Mouse (Mus musculus) stomach, embryonic 16.5 days (tissue): ENCODE data around the gene Armc10. TPM values are rescaled to one million over a fixed set of nuclear protein-coding genes. Genes with fewer than 3 reads are reported as not detected.
A peak's percentile ranks its signal among the peaks of the same experiment; 100 is the strongest.
"Not testable (repeated sequence)": the region's sequence is repeated elsewhere in the genome, so short reads cannot be mapped to it uniquely, and the experiment has no call there.

Experiments used
- ATAC-seq: fragments of 200-750 bp; cut with Nextera tagmentation; 2 replicates; pipeline ENCODE4 v1.8.0; 2017; ENCODE audit warnings: moderate number of reproducible peaks, moderate TSS enrichment; ENCODE audit not compliant: insufficient read depth, low FRiP score
- H3K27ac ChIP-seq: fragments of 300-500 bp; sonication (generic); 2 replicates; pipeline ENCODE4 v1.5.1; 2014; ENCODE audit warnings: low read length
- H3K27me3 ChIP-seq: fragments of 300-500 bp; sonication (generic); 2 replicates; pipeline ENCODE4 v1.6.1; 2014; ENCODE audit warnings: low read length, control low read depth, mixed read lengths; ENCODE audit not compliant: control insufficient read depth, insufficient read depth
- H3K36me3 ChIP-seq: fragments of 300-500 bp; sonication (generic); 2 replicates; pipeline ENCODE4 v1.6.1; 2014; ENCODE audit warnings: low read length; ENCODE audit not compliant: control insufficient read depth, insufficient read depth
- H3K4me1 ChIP-seq: fragments of 300-500 bp; sonication (generic); 2 replicates; pipeline ENCODE4 v1.6.1; 2014; ENCODE audit warnings: low read length, control low read depth, mixed read lengths; ENCODE audit not compliant: control insufficient read depth, insufficient read depth
- H3K4me2 ChIP-seq: fragments of 300-500 bp; sonication (generic); 2 replicates; pipeline ENCODE4 v1.6.1; 2014; ENCODE audit warnings: low read depth, low read length, mixed read lengths
- H3K4me3 ChIP-seq: fragments of 300-500 bp; sonication (generic); replicated peaks from 2 replicates; pipeline ENCODE4 v1.5.1; 2014; ENCODE audit warnings: mild to moderate bottlenecking, low read length
- H3K9ac ChIP-seq: fragments of 300-500 bp; sonication (generic); 2 replicates; pipeline ENCODE4 v1.6.1; 2014; ENCODE audit warnings: low read length
- H3K9me3 ChIP-seq: fragments of 300-500 bp; sonication (generic); replicated peaks from 2 replicates; pipeline ENCODE4 v1.6.1; 2016; ENCODE audit warnings: low read length, control low read depth; ENCODE audit not compliant: control insufficient read depth
- WGBS: fragments of 180-500 bp; shearing (Covaris S2); extraction: QIAGEN DNeasy Blood & Tissue Kit; methylation state at CpG from one replicate; pipeline ENCODE4 v1.1.7; 2014; 5-methylcytosine and 5-hydroxymethylcytosine counted together
- polyA plus RNA-seq: library from polyadenylated mRNA; unstranded; fragments of >200 nt; fragmentation: Nextera tagmentation; extraction: Ambion mirVana; gene quantifications from 2 replicates; pipeline ENCODE4 v1.2.1, GENCODE M21; 2015

The Armc10 gene
- polyA plus RNA-seq = 32.8 and 34.2 TPM in 2 replicates

DNA sequence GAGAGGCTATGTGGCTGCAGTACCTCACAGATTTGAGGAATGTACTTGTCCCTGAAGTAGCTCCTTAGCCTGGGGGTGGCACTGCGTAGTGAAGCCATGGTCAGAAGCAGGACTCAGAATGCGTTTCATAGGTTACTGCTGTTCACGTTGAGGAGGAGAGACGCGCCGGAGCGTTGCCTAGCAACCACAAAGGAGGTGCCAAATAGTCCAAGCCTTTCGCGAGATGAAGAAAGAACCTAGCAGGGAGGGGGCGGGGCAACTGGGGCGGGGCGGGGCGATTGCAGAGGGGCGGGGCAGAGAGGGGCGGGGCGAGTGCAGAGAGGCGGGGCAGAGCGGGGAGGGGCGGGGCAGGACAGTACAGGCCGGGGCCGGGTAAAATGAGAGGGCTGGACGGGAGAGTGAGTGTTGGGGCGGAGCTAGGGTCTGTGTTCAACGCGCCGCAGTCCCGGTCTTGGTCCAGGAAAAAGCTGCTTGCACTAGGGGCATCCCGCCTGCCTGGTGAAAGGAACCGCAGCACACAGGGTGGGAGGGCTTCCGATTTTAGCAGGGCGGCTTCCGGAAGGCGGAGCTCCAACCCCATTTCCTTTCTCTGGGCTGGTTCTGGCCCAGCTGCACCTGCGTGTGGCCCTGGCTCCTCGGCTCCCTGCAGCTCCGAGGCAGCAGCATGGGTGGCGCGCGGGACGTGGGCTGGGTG, at the start of gene Armc10, which contains the start of gene Fbxl13:
TSS of gene Armc10 (plus strand) at position 375 of the 694 bp plus-strand sequence.
TSS of gene Fbxl13 (minus strand) at position 196 of the 694 bp plus-strand sequence.
- under 1% methylated on average over 40 of the region's 40 CpGs for WGBS
- peak within 1 kb of the TSS; percentile 88 for H3K4me3 ChIP-seq
- H3K9me3 ChIP-seq = no peaks in the 10 kb centered on the region
- peaks cover 18% of the 10 kb centered on the region for H3K4me1 ChIP-seq
- H3K27ac ChIP-seq = peak within 1 kb of the TSS; percentile 87
- peak within 1 kb of the TSS; percentile 65 for H3K4me2 ChIP-seq
- peak within 1 kb of the TSS; percentile 84 for H3K9ac ChIP-seq
- no peaks in the 10 kb centered on the region for H3K27me3 ChIP-seq
- peaks cover 3% of the 10 kb centered on the region; the same call in 1 of the 2 replicates for H3K36me3 ChIP-seq
- ATAC-seq = peak; percentile 97

DNA sequence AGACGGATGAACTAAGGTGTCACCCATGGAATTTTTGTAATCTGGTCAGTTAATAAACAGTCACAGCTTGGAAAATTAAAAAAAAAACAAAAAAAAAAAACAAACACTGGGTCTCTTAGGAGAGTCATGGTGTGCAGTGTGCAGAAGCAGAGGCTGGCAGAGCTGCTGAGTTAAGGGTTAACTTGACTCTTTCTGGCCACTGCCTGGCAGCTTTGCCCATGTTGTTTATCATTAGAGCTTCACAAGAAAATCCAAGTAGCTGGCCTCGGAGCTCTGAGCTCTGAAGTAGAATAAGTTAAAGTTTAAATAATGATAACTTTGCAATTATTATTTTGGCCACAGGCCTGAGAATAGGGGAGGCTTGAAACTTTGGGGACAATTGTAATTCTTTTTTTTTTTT, 46.1 kb upstream of the Armc10 start:
- not testable (repeated sequence) for H3K9ac ChIP-seq, H3K36me3 ChIP-seq, H3K27ac ChIP-seq, H3K4me2 ChIP-seq, H3K4me3 ChIP-seq, H3K4me1 ChIP-seq, ATAC-seq, H3K9me3 ChIP-seq, H3K27me3 ChIP-seq
- WGBS = 52% methylated on average over 2 of the region's 2 CpGs

DNA sequence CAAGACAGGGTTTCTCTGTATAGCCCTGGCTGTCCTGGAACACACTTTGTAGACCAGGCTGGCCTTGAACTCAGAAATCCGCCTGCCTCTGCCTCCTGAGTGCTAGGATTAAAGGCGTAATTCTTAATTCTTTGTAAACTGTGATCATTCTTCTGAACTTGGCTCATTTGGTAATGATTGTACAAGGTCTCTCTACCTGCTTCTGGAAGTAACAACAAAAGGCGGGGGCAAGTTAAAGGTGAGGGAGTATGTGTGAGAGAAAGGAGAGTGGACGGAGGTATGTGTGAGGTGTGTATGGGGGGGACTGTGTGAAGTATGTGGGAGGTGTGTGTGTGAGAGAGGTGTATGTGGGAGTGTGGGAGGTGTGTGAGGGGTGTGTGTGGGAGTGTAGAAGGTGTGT, 45.7 kb upstream of the Armc10 start:
- Histone ChIP-seq H3K9me3 (no peaks in the 10 kb centered on the region), H3K4me1 (no peaks in the 10 kb centered on the region), H3K36me3 (no peaks in the 10 kb centered on the region), H3K27ac (no peak overlapping the region), H3K4me2 (no peak overlapping the region), H3K27me3 (no peaks in the 10 kb centered on the region), H3K4me3 (no peak overlapping the region), H3K9ac (no peak overlapping the region)
- 0 out of 2 replicates have a peak, but pooled peaks have one; percentile 10 for ATAC-seq
- 90% methylated on average over 4 of the region's 4 CpGs for WGBS

DNA sequence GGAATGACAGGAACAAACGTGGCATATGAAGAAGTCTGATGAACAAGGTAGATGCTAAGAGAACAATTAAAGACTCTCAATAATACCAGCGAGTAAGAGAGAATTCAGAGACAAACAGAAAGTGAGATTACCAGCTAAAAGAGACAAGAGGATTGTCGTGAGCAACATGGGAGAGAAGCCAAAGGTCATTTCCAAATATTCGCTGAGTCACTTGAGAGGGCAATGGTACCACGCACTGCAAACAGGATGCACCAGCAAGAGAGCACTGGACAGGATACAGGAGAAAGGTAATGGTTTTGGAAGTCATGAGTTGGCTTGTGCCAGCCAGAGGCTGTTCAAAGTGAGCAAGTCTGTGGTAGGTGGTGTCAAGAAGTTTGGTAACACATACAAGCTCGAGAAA, 39.7 kb upstream of the Armc10 start:
- Histone ChIP-seq H3K4me2 (no peak overlapping the region), H3K9me3 (no peaks in the 10 kb centered on the region; the same call in 1 of the 2 replicates), H3K4me1 (no peaks in the 10 kb centered on the region), H3K9ac (no peak overlapping the region), H3K4me3 (no peak overlapping the region), H3K36me3 (no peaks in the 10 kb centered on the region), H3K27ac (no peak overlapping the region), H3K27me3 (no peaks in the 10 kb centered on the region)
- 62% methylated on average over 6 of the region's 6 CpGs for WGBS
- ATAC-seq = no peak

DNA sequence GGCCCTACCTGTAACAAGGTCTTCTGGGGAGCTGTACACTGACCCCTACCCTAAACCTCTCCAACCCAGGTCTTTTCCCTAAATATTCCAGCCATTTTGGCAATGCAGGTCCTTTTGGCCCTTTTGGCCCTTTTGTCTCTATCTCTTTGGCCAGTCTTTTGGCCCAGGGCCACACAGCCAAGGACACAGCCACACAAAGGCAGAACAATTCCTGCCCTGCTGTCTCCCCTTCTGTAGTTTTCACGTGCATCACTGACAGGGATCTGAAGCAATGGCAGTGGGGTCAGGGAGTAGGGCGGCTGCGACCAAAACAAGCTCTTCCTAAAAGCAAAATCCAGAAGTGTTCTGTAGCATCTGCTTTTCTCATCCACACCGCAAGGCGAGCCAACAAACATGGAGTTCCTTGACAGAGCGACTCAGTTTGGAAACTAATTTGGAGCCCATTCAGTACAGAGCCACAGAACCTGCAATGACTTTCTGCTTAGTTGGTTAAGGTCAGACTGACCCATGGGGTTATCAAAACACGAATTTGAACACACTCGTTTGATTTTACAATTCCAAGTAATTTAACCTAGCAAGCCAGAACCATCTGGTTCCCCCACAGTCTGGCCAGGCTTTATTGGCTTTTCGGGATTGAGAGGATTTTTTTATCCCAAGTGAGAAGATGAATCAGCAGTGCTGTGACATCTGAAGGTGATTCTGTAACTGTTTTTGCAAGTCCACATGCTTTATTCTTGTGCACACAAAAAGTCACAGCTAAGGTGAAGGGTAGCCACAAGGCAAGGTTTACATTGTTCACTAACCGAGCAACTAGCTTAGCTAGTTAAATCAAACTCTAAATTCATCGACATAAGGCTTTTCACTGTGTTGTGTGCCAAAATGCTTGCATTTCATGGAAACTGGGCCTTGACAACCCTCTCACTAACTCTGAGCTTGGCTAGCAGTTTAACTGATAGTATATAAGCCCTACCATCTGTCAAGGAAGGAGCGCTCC, 37.0 kb upstream of the Armc10 start:
- Histone ChIP-seq H3K9me3 (no peaks in the 10 kb centered on the region; the same call in 1 of the 2 replicates), H3K4me1 (no peaks in the 10 kb centered on the region), H3K9ac (no peak overlapping the region), H3K27ac (no peak overlapping the region), H3K36me3 (no peaks in the 10 kb centered on the region), H3K27me3 (no peaks in the 10 kb centered on the region), H3K4me3 (no peak overlapping the region), H3K4me2 (no peak overlapping the region)
- ATAC-seq = no peak
- WGBS = 70% methylated on average over 12 of the region's 12 CpGs

DNA sequence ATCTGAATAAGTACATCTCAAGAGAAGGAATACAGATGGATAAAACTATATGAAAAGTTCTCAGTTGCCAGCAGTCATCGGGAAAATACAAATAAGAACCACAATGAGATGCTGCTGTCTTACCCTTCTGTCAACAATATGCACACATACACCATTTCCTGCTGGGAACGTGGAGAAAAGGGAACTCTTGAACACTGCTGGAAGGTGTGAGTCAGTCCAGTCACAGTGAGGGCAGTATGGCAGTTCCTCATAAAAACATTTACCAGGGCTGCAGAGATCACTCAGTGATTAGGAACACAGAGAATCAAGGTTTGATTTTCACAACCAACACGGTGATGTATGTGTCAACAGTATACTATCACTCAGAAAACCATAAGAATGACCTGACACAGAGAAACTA, 34.6 kb upstream of the Armc10 start:
- no peaks in the 10 kb centered on the region for H3K27me3 ChIP-seq
- no peak for ATAC-seq
- H3K36me3 ChIP-seq = no peaks in the 10 kb centered on the region
- H3K27ac ChIP-seq = no peak overlapping the region
- WGBS = 63% methylated on average over 3 of the region's 3 CpGs
- H3K4me2 ChIP-seq = no peak overlapping the region
- H3K4me1 ChIP-seq = no peaks in the 10 kb centered on the region
- no peaks in the 10 kb centered on the region; the same call in 1 of the 2 replicates for H3K9me3 ChIP-seq
- no peak overlapping the region for H3K4me3 ChIP-seq
- H3K9ac ChIP-seq = no peak overlapping the region

DNA sequence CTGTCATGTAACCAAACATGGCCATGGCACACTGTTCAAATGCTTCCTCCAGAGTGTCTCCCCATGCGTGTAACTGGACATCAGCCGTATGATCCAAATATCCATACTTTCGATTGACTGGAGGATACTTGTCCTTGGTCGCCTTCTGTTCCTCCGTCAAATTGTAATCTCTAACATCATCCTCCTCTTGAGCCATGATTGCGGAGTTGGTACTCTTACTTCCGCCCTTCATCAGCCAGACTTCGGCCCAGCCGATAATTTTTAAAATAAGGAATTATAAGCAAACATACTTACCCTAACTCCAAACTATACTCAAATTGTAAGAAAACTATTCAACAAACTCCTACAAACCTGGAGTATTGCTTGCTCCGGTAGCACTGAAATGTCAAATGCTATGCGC, 31.3 kb upstream of the Armc10 start:
- not testable (repeated sequence) for H3K4me2 ChIP-seq, ATAC-seq, H3K36me3 ChIP-seq, H3K4me3 ChIP-seq, H3K4me1 ChIP-seq, H3K9ac ChIP-seq, H3K27ac ChIP-seq, H3K27me3 ChIP-seq, H3K9me3 ChIP-seq
- WGBS = 93% methylated on average over 11 of the region's 11 CpGs

DNA sequence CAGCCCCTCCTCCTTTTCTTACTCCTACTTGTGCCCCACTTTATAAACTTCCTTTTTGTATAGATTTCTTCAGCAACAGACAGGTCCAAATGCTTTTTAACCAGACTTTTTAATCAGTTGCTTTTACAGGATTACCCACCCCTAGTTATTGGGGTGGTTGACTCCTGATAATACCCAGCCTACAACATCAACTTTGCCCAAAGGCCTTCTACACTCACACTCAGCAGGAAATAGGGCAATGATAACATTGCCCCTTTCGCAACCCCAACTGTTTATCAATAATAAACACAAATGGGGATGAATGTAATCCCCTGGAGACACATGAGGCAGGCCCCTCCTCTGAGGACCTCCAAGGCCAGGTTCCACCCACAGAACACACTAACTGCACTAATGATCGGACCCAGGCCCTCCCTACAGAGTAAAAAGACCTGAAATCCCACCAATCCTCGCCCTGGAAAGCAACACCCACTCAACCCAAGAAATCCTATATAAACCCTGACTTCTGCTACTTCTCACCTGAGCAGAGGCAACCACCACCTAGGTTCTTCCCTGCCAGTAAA, 29.1 kb upstream of the Armc10 start:
- H3K9me3 ChIP-seq = no peaks in the 10 kb centered on the region
- WGBS = 63% methylated on average over 3 of the region's 3 CpGs
- no peak overlapping the region for H3K27ac ChIP-seq
- H3K4me2 ChIP-seq = no peak overlapping the region
- no peak overlapping the region for H3K4me3 ChIP-seq
- no peaks in the 10 kb centered on the region for H3K36me3 ChIP-seq
- ATAC-seq = no peak
- H3K9ac ChIP-seq = no peak overlapping the region
- no peaks in the 10 kb centered on the region for H3K27me3 ChIP-seq
- H3K4me1 ChIP-seq = no peaks in the 10 kb centered on the region

DNA sequence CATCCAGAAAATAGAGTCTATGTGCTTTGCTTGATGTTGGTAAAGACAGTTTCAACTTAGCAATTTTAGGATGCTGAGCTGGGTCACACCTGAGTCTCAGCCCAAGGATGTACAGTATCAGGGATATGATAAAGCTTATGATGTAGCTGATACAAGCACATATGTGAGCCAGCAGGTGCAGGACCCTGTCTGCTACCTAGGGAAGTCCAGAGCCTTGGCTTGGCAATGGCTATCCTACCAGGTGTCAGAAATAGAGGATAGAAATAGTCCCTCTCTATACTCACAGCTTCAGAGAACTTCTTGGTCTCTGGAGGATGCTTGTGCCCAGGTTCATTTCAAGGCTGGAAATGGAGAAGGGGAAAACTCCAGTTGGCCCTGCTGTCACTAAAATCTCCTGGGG, 19.7 kb upstream of the Armc10 start:
- no peak for ATAC-seq

More for the DNA sequence above, 19.7 kb upstream of the Armc10 start:
- Histone ChIP-seq H3K4me3 (no peak overlapping the region), H3K27ac (no peak overlapping the region), H3K9ac (no peak overlapping the region), H3K36me3 (no peaks in the 10 kb centered on the region), H3K4me2 (no peak overlapping the region), H3K27me3 (no peaks in the 10 kb centered on the region), H3K9me3 (no peaks in the 10 kb centered on the region), H3K4me1 (no peaks in the 10 kb centered on the region)
